Mouse (Mus musculus) activated CD4-positive, CD25-positive, alpha-beta regulatory T cell, adult 4 months (primary cell): ENCODE measurements around the gene Tmem189. TPM values are rescaled to one million over a fixed set of nuclear protein-coding genes. Genes with fewer than 3 reads are reported as not detected.
"Not testable (repeated sequence)": the region's sequence is repeated elsewhere in the genome, so short reads cannot be mapped to it uniquely, and the experiment has no call there.

Experiments
- ATAC-seq: one replicate; pipeline ENCODE4 v1.8.0; 2017
- polyA plus RNA-seq, 2 experiments: library from polyadenylated mRNA; unstranded; fragments of 100-300 nt; shearing (Covaris generic); gene quantifications; one replicate each; pipeline ENCODE4 v1.2.1; 2017

Tmem189 gene
- polyA plus RNA-seq, 2 experiments from 2014 or later, result 12.6 to 13.5 TPM

- ATAC-seq, result no peak
Observed at GRCm38 (mm10) chr2:167649290-167650032, 40.2 kb downstream of the Tmem189 start.

GRCm38 (mm10) chr2:167646411-167646810, 43.2 kb downstream of the Tmem189 start:
- ATAC-seq, result no peak

- not testable (repeated sequence) for ATAC-seq
Observed at GRCm38 (mm10) chr2:167643356-167644052, 46.1 kb downstream of the Tmem189 start.

GRCm38 (mm10) chr2:167642164-167642563, 47.5 kb downstream of the Tmem189 start:
- no peak for ATAC-seq

GRCm38 (mm10) chr2:167641337-167641736, 48.3 kb downstream of the Tmem189 start:
- peak; percentile 62 for ATAC-seq

- ATAC-seq, result peak; percentile 43
Observed at GRCm38 (mm10) chr2:167640279-167640678, 49.3 kb downstream of the Tmem189 start.

GRCm38 (mm10) chr2:167634865-167635512, 54.6 kb downstream of the Tmem189 start:
- ATAC-seq, result no peak

- ATAC-seq, result peak; percentile 84
Observed at GRCm38 (mm10) chr2:167634338-167634770, 55.3 kb downstream of the Tmem189 start.

GRCm38 (mm10) chr2:167633537-167633872, 56.1 kb downstream of the Tmem189 start:
- no peak for ATAC-seq

GRCm38 (mm10) chr2:167632731-167633536, 56.7 kb downstream of the Tmem189 start:
- no peak for ATAC-seq

GRCm38 (mm10) chr2:167631591-167632448, 57.8 kb downstream of the Tmem189 start, which contains the start of gene Ube2v1:
TSS of gene Ube2v1 (minus strand) at chr2:167632095.
- ATAC-seq, result peak; percentile 74

GRCm38 (mm10) chr2:167631181-167631590, 58.4 kb downstream of the Tmem189 start:
- ATAC-seq, result no peak

GRCm38 (mm10) chr2:167630421-167630820, 59.2 kb downstream of the Tmem189 start:
- ATAC-seq, result no peak

GRCm38 (mm10) chr2:167629665-167630209, 59.9 kb downstream of the Tmem189 start:
- ATAC-seq, result no peak

- ATAC-seq, result no peak
Observed at GRCm38 (mm10) chr2:167628872-167629271, 60.8 kb downstream of the Tmem189 start.

- no peak for ATAC-seq
Observed at GRCm38 (mm10) chr2:167627019-167627418, 62.6 kb downstream of the Tmem189 start.

- no peak for ATAC-seq
Observed at GRCm38 (mm10) chr2:167625670-167626069, 64.0 kb downstream of the Tmem189 start.

GRCm38 (mm10) chr2:167624368-167625075, 65.1 kb downstream of the Tmem189 start:
- ATAC-seq, result no peak

GRCm38 (mm10) chr2:167622965-167623364, 66.7 kb downstream of the Tmem189 start:
- ATAC-seq, result peak; percentile 39

- no peak for ATAC-seq
Observed at GRCm38 (mm10) chr2:167622352-167622751, 67.3 kb downstream of the Tmem189 start.
